Mouse (Mus musculus) kidney, adult 9 months (tissue): ENCODE measurements at regions not wholly inside any gene's neighbourhood (a gene's known extent, or its start where the extent isn't known, plus 50 kb on each side); places are given as distances from the start of the nearest gene placed in this dataset.

ENCODE experiments used
- DNase-seq: peaks from one replicate; pipeline ENCODE4 v3.0.0; 2022

- DNase-seq, result peak; percentile 20
Measured at GRCm38 (mm10) chr2:95232135-95232772, 794.3 kb upstream of the Api5 start.

- no peak for DNase-seq
Measured at GRCm38 (mm10) chr2:95231739-95232134, 793.8 kb upstream of the Api5 start.

- DNase-seq, result no peak
Measured at GRCm38 (mm10) chr2:95229386-95229785, 791.5 kb upstream of the Api5 start.

- peak; percentile 8 for DNase-seq
Measured at GRCm38 (mm10) chr2:95210216-95210941, 772.4 kb upstream of the Api5 start.
